Mouse (Mus musculus): ENCODE data around the gene Ppid. TPM values are rescaled to one million over a fixed set of nuclear protein-coding genes. Genes with fewer than 3 reads are reported as not detected.

The Ppid gene
- polyA plus RNA-seq, 1 experiment from 2014 or later, result 185 TPM

- peak; percentile 97 for DNase-seq
- no peak overlapping the region for H3K4me2 ChIP-seq
- WGBS, result 3% methylated on average over 6 of the region's 6 CpGs
- ATAC-seq (ENCODE audit: insufficient read depth), result peak; percentile 65
- TF ChIP-seq CTCF (IDR thresholded peaks at IDR 0.05; ENCODE audit: low read depth), result peak; percentile 98
- no peak overlapping the region for H3K4me3 ChIP-seq (ENCODE audit: low read depth, low read length)
- no peaks in the 10 kb centered on the region for H3K4me1 ChIP-seq (ENCODE audit: insufficient read depth)
- no peak overlapping the region for H3K9ac ChIP-seq
- no peaks in the 10 kb centered on the region for H3K9me3 ChIP-seq (ENCODE audit: low read depth, low read length)
- H3K27me3 ChIP-seq (ENCODE audit: insufficient read depth, low read length), result no peaks in the 10 kb centered on the region
- H3K36me3 ChIP-seq (ENCODE audit: insufficient read depth), result no peaks in the 10 kb centered on the region
- no peak overlapping the region for H3K27ac ChIP-seq (ENCODE audit: low read depth)
Observed at GRCm38 (mm10) chr3:79586804-79587203, 4.3 kb upstream of the Ppid start.

- TF ChIP-seq CTCF (IDR thresholded peaks at IDR 0.05; ENCODE audit: low read depth), result no peak
- WGBS, result 66% methylated on average over 2 of the region's 2 CpGs
- Histone ChIP-seq H3K27ac (ENCODE audit: low read depth) (no peak overlapping the region), H3K4me1 (ENCODE audit: insufficient read depth) (peaks cover 4% of the 10 kb centered on the region; the same call in 1 of the 2 replicates), H3K4me3 (ENCODE audit: low read depth, low read length) (no peak overlapping the region), H3K9ac (no peak overlapping the region), H3K36me3 (ENCODE audit: insufficient read depth) (peaks cover 12% of the 10 kb centered on the region), H3K27me3 (ENCODE audit: insufficient read depth, low read length) (no peaks in the 10 kb centered on the region), H3K9me3 (ENCODE audit: low read depth, low read length) (no peaks in the 10 kb centered on the region), H3K4me2 (no peak overlapping the region)
- no peak for ATAC-seq (ENCODE audit: insufficient read depth)
- DNase-seq, result no peak
Observed at GRCm38 (mm10) chr3:79589671-79590070, 1.5 kb upstream of the Ppid start.

GRCm38 (mm10) chr3:79591793-79592471, 790 bp downstream of the Ppid start:
- ATAC-seq (ENCODE audit: insufficient read depth), result 0 out of 2 replicates have a peak, but pooled peaks have one; percentile 9
- no peak for TF ChIP-seq CTCF (IDR thresholded peaks at IDR 0.05; ENCODE audit: low read depth)
- Histone ChIP-seq H3K9me3 (ENCODE audit: low read depth, low read length) (no peaks in the 10 kb centered on the region), H3K27me3 (ENCODE audit: insufficient read depth, low read length) (no peaks in the 10 kb centered on the region), H3K4me3 (ENCODE audit: low read depth, low read length) (peak overlapping the region; percentile 81), H3K9ac (peak overlapping the region; percentile 90), H3K4me1 (ENCODE audit: insufficient read depth) (peaks cover 4% of the 10 kb centered on the region; the same call in 1 of the 2 replicates), H3K27ac (ENCODE audit: low read depth) (peak overlapping the region; percentile 87), H3K4me2 (peak overlapping the region; percentile 88), H3K36me3 (ENCODE audit: insufficient read depth) (peaks cover 32% of the 10 kb centered on the region)
- WGBS, result 3% methylated on average over 15 of the region's 15 CpGs
- no peak for DNase-seq

GRCm38 (mm10) chr3:79595468-79595867, 4.3 kb downstream of the Ppid start:
- Histone ChIP-seq H3K9me3 (ENCODE audit: low read depth, low read length) (no peaks in the 10 kb centered on the region), H3K27ac (ENCODE audit: low read depth) (no peak overlapping the region), H3K27me3 (ENCODE audit: insufficient read depth, low read length) (no peaks in the 10 kb centered on the region), H3K9ac (no peak overlapping the region), H3K4me3 (ENCODE audit: low read depth, low read length) (no peak overlapping the region), H3K4me2 (no peak overlapping the region), H3K36me3 (ENCODE audit: insufficient read depth) (peaks cover 62% of the 10 kb centered on the region), H3K4me1 (ENCODE audit: insufficient read depth) (peaks cover 4% of the 10 kb centered on the region; the same call in 1 of the 2 replicates)
- DNase-seq (no peak), ATAC-seq (ENCODE audit: insufficient read depth) (no peak)
- TF ChIP-seq CTCF (IDR thresholded peaks at IDR 0.05; ENCODE audit: low read depth), result no peak
- 87% methylated on average over 7 of the region's 7 CpGs for WGBS

GRCm38 (mm10) chr3:79609886-79610285, 18.7 kb downstream of the Ppid start:
- Histone ChIP-seq H3K27me3 (ENCODE audit: insufficient read depth, low read length) (no peaks in the 10 kb centered on the region), H3K9me3 (ENCODE audit: low read depth, low read length) (no peaks in the 10 kb centered on the region), H3K36me3 (ENCODE audit: insufficient read depth) (peaks cover 49% of the 10 kb centered on the region), H3K27ac (ENCODE audit: low read depth) (no peak overlapping the region), H3K4me1 (ENCODE audit: insufficient read depth) (no peaks in the 10 kb centered on the region), H3K4me3 (ENCODE audit: low read depth, low read length) (no peak overlapping the region), H3K9ac (no peak overlapping the region), H3K4me2 (no peak overlapping the region)
- no peak for ATAC-seq (ENCODE audit: insufficient read depth)
- TF ChIP-seq CTCF (IDR thresholded peaks at IDR 0.05; ENCODE audit: low read depth), result no peak
- no peak for DNase-seq
- 84% methylated on average over 2 of the region's 2 CpGs for WGBS

GRCm38 (mm10) chr3:79627484-79628181, 36.5 kb downstream of the Ppid start:
- Histone ChIP-seq H3K4me2 (peak overlapping the region; percentile 82), H3K9ac (peak overlapping the region; percentile 53), H3K9me3 (ENCODE audit: low read depth, low read length) (0 out of 2 replicates have a peak, but pooled peaks cover 2% of the 10 kb centered on the region), H3K27ac (ENCODE audit: low read depth) (no peak overlapping the region; the same call in 1 of the 2 replicates), H3K36me3 (ENCODE audit: insufficient read depth) (peaks cover 14% of the 10 kb centered on the region), H3K4me3 (ENCODE audit: low read depth, low read length) (peak overlapping the region; percentile 77), H3K4me1 (ENCODE audit: insufficient read depth) (no peaks in the 10 kb centered on the region), H3K27me3 (ENCODE audit: insufficient read depth, low read length) (no peaks in the 10 kb centered on the region)
- ATAC-seq (ENCODE audit: insufficient read depth), result no peak
- peak; percentile 26 for DNase-seq
- 21% methylated on average over 10 of the region's 10 CpGs for WGBS
- TF ChIP-seq CTCF (IDR thresholded peaks at IDR 0.05; ENCODE audit: low read depth), result peak; percentile 42

- ATAC-seq (ENCODE audit: insufficient read depth) (no peak; the same call in 1 of the 2 replicates), DNase-seq (no peak)
- 1% methylated on average over 9 of the region's 9 CpGs for WGBS
Observed at GRCm38 (mm10) chr3:79628182-79628560, 37.0 kb downstream of the Ppid start.

More at GRCm38 (mm10) chr3:79628182-79628560, 37.0 kb downstream of the Ppid start:
- peak overlapping the region; percentile 77 for H3K4me3 ChIP-seq (ENCODE audit: low read depth, low read length)
- H3K4me1 ChIP-seq (ENCODE audit: insufficient read depth), result no peaks in the 10 kb centered on the region
- peak overlapping the region; percentile 53 for H3K9ac ChIP-seq
- H3K9me3 ChIP-seq (ENCODE audit: low read depth, low read length), result 0 out of 2 replicates have a peak, but pooled peaks cover 4% of the 10 kb centered on the region
- peak overlapping the region; percentile 36 for H3K27ac ChIP-seq (ENCODE audit: low read depth)
- H3K27me3 ChIP-seq (ENCODE audit: insufficient read depth, low read length), result no peaks in the 10 kb centered on the region
- no peak for TF ChIP-seq CTCF (IDR thresholded peaks at IDR 0.05; ENCODE audit: low read depth)
- H3K4me2 ChIP-seq, result peak overlapping the region; percentile 82
- peaks cover 16% of the 10 kb centered on the region for H3K36me3 ChIP-seq (ENCODE audit: insufficient read depth)

Data from lung, embryonic 14.5 days (tissue).